Mouse (Mus musculus) kidney, adult 2 months (tissue): Measurements from ENCODE around the gene Flnc. TPM values are rescaled to one million over a fixed set of nuclear protein-coding genes. Genes with fewer than 3 reads are reported as not detected.
A peak's percentile ranks its signal among the peaks of the same experiment; 100 is the strongest.

Experiments used
- DNase-seq: peaks from one replicate; pipeline ENCODE4 v3.0.0; 2021
- H3K27ac ChIP-seq: fragments of 200-500 bp; 2 replicates; pipeline ENCODE4 v1.5.1; 2012; ENCODE audit warnings: low read depth, low read length, control low read depth, inconsistent platforms; ENCODE audit not compliant: insufficient read depth
- H3K27me3 ChIP-seq: fragments of 200-500 bp; replicated peaks from 2 replicates; pipeline ENCODE4 v1.6.1; 2012; ENCODE audit warnings: mild to moderate bottlenecking, moderate library complexity, low read length, inconsistent platforms; ENCODE audit not compliant: control insufficient read depth, insufficient read depth
- H3K36me3 ChIP-seq: fragments of 200-500 bp; 2 replicates; pipeline ENCODE4 v1.6.1; 2012; ENCODE audit warnings: mild to moderate bottlenecking, moderate library complexity, low read length, inconsistent platforms; ENCODE audit not compliant: control insufficient read depth, insufficient read depth
- H3K4me1 ChIP-seq: fragments of 200-500 bp; 2 replicates; pipeline ENCODE4 v1.6.1; 2011; ENCODE audit warnings: low read length; ENCODE audit not compliant: control insufficient read depth, insufficient read depth
- H3K4me3 ChIP-seq: fragments of 200-500 bp; 2 replicates; pipeline ENCODE4 v1.5.1; 2011; ENCODE audit warnings: mild to moderate bottlenecking, low read depth, low read length, control low read depth; ENCODE audit not compliant: insufficient read depth
- CTCF ChIP-seq: fragments of 200-500 bp; conservative IDR thresholded peaks from 2 replicates; pipeline ENCODE4 v1.5.1; 2011; ENCODE audit warnings: low read depth, mild to moderate bottlenecking, control low read depth, low read length, moderate library complexity, mixed read lengths; ENCODE audit not compliant: insufficient read depth, insufficient read length
- POLR2A ChIP-seq: fragments of 200-500 bp; IDR thresholded peaks from one replicate; pipeline ENCODE4 v1.6.1; 2011; ENCODE audit warnings: low read depth, low read length, control low read depth
- WGBS: fragments of 180-500 bp; shearing (Covaris S2); methylation state at CpG from one replicate; pipeline ENCODE4 v1.1.7; 2018; 5-methylcytosine and 5-hydroxymethylcytosine counted together
- polyA plus RNA-seq: library from polyadenylated mRNA; depleted of rRNA; stranded (reverse); fragments of >200 nt; gene quantifications from 2 replicates; pipeline ENCODE4 v1.2.3, GENCODE M21; 2012

The Flnc gene
- polyA plus RNA-seq, 1 experiment, result 2.6 TPM

GRCm38 (mm10) chr6:29432156-29432555 lies 900 bp upstream of the Flnc start:
- H3K27ac ChIP-seq, result no peak overlapping the region
- peaks cover 5% of the 10 kb centered on the region for H3K27me3 ChIP-seq
- H3K4me3 ChIP-seq, result no peak overlapping the region
- WGBS, result 47% methylated on average over 3 of the region's 3 CpGs
- DNase-seq, result no peak
- H3K36me3 ChIP-seq, result no peaks in the 10 kb centered on the region
- TF ChIP-seq POLR2A (no peak), CTCF (no peak)
- no peaks in the 10 kb centered on the region for H3K4me1 ChIP-seq

GRCm38 (mm10) chr6:29432676-29433037 lies 399 bp upstream of the Flnc start:
- no peak for DNase-seq

DNA sequence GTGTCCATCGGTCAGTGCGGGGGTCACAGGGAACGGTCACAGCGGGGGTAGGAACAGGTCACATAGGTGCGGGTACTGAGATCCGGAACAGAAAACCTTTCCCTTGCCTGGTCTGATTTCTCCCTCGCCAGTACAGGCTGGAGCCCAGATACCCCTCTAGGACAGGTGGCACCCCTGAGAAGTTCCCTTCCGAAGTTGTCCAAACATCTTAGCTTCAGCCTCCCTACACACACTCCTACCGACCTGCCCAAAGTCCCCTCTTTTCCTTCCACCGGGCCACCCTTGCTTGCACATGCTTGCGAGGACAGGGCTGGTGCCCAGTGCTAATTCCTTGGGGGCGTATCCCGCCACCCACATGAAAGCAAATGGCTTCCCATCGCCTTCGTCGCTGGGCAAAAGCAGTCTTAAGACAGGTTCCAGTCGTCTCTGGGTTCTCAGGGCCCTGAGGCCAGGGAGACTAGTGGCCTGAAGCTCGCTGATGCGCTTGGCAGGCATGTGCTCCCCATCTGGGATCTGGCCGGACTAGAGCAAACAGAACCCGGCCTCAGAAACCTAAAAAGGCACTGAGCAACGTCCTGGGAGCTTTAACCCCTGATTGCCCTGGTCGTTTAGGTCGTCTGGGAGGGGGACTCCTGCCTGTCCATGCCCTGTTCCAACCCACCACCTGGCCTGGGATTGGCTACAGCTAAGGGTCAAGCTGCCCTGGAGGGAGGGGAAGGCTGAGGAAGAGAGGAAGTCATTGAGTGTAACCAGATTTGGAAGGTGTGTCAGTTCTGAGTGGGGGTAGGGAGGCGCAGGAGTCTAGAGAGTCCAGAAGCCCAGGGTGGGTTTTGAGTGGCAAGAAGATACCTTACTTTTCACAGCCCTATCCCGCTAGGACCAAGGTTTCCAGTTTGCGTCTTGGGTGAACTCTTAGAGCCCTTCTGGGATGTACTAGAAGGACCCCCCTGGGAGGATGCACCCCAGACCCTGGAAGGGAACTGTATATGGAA lies 1.0 kb downstream of the Flnc start:
- Histone ChIP-seq H3K4me3 (peak overlapping the region; percentile 48; the same call in 1 of the 2 replicates), H3K36me3 (no peaks in the 10 kb centered on the region), H3K4me1 (no peaks in the 10 kb centered on the region), H3K27me3 (peaks cover 5% of the 10 kb centered on the region), H3K27ac (no peak overlapping the region)
- 28% methylated on average over 27 of the region's 27 CpGs for WGBS
- TF ChIP-seq CTCF (no peak), POLR2A (no peak)
- DNase-seq, result no peak

More at GRCm38 (mm10) chr6:29432676-29433037, 399 bp upstream of the Flnc start:
- no peaks in the 10 kb centered on the region for H3K4me1 ChIP-seq
- H3K27ac ChIP-seq, result no peak overlapping the region
- H3K4me3 ChIP-seq, result peak overlapping the region; percentile 48
- peaks cover 5% of the 10 kb centered on the region for H3K27me3 ChIP-seq
- TF ChIP-seq POLR2A (no peak), CTCF (no peak)
- H3K36me3 ChIP-seq, result no peaks in the 10 kb centered on the region

GRCm38 (mm10) chr6:29434911-29435691 lies 2.0 kb downstream of the Flnc start:
- H3K4me1 ChIP-seq, result no peaks in the 10 kb centered on the region
- TF ChIP-seq CTCF (no peak), POLR2A (no peak)
- peaks cover 5% of the 10 kb centered on the region for H3K27me3 ChIP-seq
- WGBS, result 46% methylated on average over 13 of the region's 13 CpGs
- DNase-seq, result no peak
- no peak overlapping the region for H3K27ac ChIP-seq
- H3K36me3 ChIP-seq, result no peaks in the 10 kb centered on the region
- H3K4me3 ChIP-seq, result no peak overlapping the region

- WGBS, result 52% methylated on average over 6 of the region's 6 CpGs
- TF ChIP-seq CTCF, result no peak
- TF ChIP-seq POLR2A, result no peak
- Histone ChIP-seq H3K4me3 (no peak overlapping the region), H3K27ac (no peak overlapping the region), H3K4me1 (no peaks in the 10 kb centered on the region), H3K27me3 (peaks cover 5% of the 10 kb centered on the region), H3K36me3 (no peaks in the 10 kb centered on the region)
- no peak for DNase-seq
Measured at GRCm38 (mm10) chr6:29435940-29436451, 2.9 kb downstream of the Flnc start.

- H3K4me1 ChIP-seq, result no peaks in the 10 kb centered on the region
- peaks cover 5% of the 10 kb centered on the region for H3K27me3 ChIP-seq
- H3K4me3 ChIP-seq, result no peak overlapping the region
- no peaks in the 10 kb centered on the region for H3K36me3 ChIP-seq
- TF ChIP-seq CTCF, result no peak
- TF ChIP-seq POLR2A, result no peak
- 26% methylated on average over 11 of the region's 11 CpGs for WGBS
- no peak overlapping the region for H3K27ac ChIP-seq
- DNase-seq, result no peak
Measured at GRCm38 (mm10) chr6:29436461-29436934, 3.4 kb downstream of the Flnc start.
